Mouse (Mus musculus) embryonic facial prominence, embryonic 15.5 days (tissue): ENCODE results near the gene Ccdc9. TPM values are rescaled to one million over a fixed set of nuclear protein-coding genes. Genes with fewer than 3 reads are reported as not detected.
A peak's percentile ranks its signal among the peaks of the same experiment; 100 is the strongest.
"Not testable (repeated sequence)": the region's sequence is repeated elsewhere in the genome, so short reads cannot be mapped to it uniquely, and the experiment has no call there.

ENCODE experiments used
- ATAC-seq: fragments of 200-750 bp; cut with Nextera tagmentation; 2 replicates; pipeline ENCODE4 v1.8.0; 2017; ENCODE audit warnings: low read depth, moderate TSS enrichment; ENCODE audit not compliant: insufficient number of reproducible peaks, low FRiP score, low TSS enrichment
- H3K27ac ChIP-seq: fragments of 300-500 bp; sonication (generic); replicated peaks from 2 replicates; pipeline ENCODE4 v1.5.1; 2015; ENCODE audit warnings: mild to moderate bottlenecking, inconsistent platforms
- H3K27me3 ChIP-seq: fragments of 300-500 bp; sonication (generic); 2 replicates; pipeline ENCODE4 v1.6.1; 2015; ENCODE audit warnings: inconsistent platforms
- H3K36me3 ChIP-seq: fragments of 300-500 bp; sonication (generic); 2 replicates; pipeline ENCODE4 v1.6.1; 2015; ENCODE audit warnings: mild to moderate bottlenecking, inconsistent platforms
- H3K4me1 ChIP-seq: fragments of 300-500 bp; sonication (generic); 2 replicates; pipeline ENCODE4 v1.6.1; 2015; ENCODE audit warnings: inconsistent platforms
- H3K4me2 ChIP-seq: fragments of 300-500 bp; sonication (generic); replicated peaks from 2 replicates; pipeline ENCODE4 v1.6.1; 2015; ENCODE audit warnings: mild to moderate bottlenecking, inconsistent platforms
- H3K4me3 ChIP-seq: fragments of 300-500 bp; sonication (generic); replicated peaks from 2 replicates; pipeline ENCODE4 v1.5.1; 2015; ENCODE audit warnings: mild to moderate bottlenecking, inconsistent platforms
- H3K9ac ChIP-seq: fragments of 300-500 bp; sonication (generic); 2 replicates; pipeline ENCODE4 v1.6.1; 2015; ENCODE audit warnings: inconsistent platforms
- H3K9me3 ChIP-seq: fragments of 300-500 bp; sonication (generic); replicated peaks from 2 replicates; pipeline ENCODE4 v1.6.1; 2016; ENCODE audit warnings: inconsistent platforms
- WGBS: fragments of 180-500 bp; shearing (Covaris S2); methylation state at CpG from one replicate; pipeline ENCODE4 v1.1.7; 2015; 5-methylcytosine and 5-hydroxymethylcytosine counted together
- polyA plus RNA-seq: library from polyadenylated mRNA; unstranded; fragments of >200 nt; fragmentation: Nextera tagmentation; extraction: Ambion mirVana; gene quantifications from 2 replicates; pipeline ENCODE4 v1.2.1, GENCODE M21; 2015

Gene Ccdc9
- polyA plus RNA-seq, 1 experiment from 2014 or later, result 27.0 TPM

DNA sequence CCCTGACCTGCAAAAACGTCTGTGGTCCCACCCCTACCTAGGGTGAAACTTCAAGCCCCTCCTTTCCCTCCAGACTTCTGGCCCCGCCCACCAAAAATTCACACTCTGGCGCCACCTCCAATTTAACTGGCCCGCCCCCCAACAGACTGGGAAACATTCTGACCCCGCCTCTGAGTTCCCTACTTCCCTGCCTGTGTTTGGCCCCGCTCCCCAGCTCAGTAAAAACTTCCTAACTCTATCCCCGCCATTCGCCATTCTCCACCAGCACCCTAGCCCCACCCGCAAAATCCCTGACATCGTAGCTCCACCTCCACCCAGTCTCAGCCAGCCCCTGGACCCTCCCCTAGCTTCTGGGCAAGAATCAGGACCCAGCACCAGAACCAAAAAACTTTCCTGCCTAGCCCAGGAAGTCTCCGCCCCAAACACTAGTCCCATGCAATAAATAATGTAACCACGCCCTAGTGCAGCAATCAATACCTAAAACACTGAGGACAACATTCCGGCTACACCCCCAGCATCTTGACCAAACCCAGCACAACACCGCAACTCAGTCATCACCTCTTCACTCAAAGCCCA is 1.1 kb downstream of the Ccdc9 start:
- Histone ChIP-seq H3K4me3 (peak overlapping the region; percentile 61), H3K4me2 (peak overlapping the region; percentile 69), H3K9ac (no peak overlapping the region), H3K27ac (peak overlapping the region; percentile 99), H3K4me1 (peaks cover 16% of the 10 kb centered on the region), H3K27me3 (no peaks in the 10 kb centered on the region), H3K9me3 (no peaks in the 10 kb centered on the region), H3K36me3 (peaks cover 36% of the 10 kb centered on the region)
- ATAC-seq, result peak; percentile 58
- WGBS, result 2% methylated on average over 14 of the region's 14 CpGs

DNA sequence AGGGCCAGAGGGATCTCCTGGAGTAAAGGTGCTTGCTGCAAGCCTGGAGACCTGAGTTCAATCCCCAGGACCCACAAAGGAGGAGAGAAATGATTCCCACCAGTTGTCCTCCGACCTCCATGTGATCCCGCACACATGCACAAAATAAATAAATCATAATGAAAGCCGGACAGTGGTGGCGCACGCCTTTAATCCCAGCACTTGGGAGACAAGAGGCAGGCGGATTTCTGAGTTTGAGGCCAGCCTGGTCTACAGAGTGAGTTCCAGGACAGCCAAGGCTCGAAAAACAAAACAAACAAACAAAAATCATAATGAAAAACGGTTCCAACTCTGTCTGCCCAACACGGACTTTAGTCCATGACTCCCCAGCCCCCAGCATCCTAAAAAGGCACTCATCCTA is 1.7 kb downstream of the Ccdc9 start:
- H3K4me1 ChIP-seq, result peaks cover 16% of the 10 kb centered on the region
- H3K27me3 ChIP-seq, result no peaks in the 10 kb centered on the region
- ATAC-seq, result no peak

DNA sequence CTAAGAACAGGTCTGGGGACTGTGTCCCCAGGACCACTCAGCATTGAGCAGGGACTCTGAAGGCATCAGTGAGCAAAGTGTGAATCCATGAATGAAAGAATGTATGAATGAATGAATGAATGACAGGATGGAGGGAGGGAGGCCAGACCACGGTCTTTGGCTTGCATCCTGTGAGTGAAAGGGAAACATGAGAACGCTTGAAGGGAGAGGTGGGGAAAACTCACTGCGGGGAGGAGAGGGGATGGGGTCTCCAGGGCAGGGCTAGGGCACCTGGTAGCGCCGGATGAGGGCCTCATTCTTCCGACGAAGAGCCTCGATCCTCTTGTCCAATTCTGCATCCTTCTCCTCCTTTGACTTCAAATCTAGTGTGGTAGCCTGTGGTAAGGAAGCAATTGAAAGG is 2.6 kb downstream of the Ccdc9 start:
- Histone ChIP-seq H3K27ac (peak overlapping the region; percentile 48; the same call in 1 of the 2 replicates), H3K4me3 (no peak overlapping the region), H3K9me3 (no peaks in the 10 kb centered on the region), H3K27me3 (no peaks in the 10 kb centered on the region), H3K4me2 (no peak overlapping the region), H3K4me1 (peaks cover 16% of the 10 kb centered on the region), H3K9ac (no peak overlapping the region), H3K36me3 (peaks cover 45% of the 10 kb centered on the region)
- no peak for ATAC-seq
- 80% methylated on average over 8 of the region's 8 CpGs for WGBS

More for the DNA sequence above, 1.7 kb downstream of the Ccdc9 start:
- H3K27ac ChIP-seq, result peak overlapping the region; percentile 99
- peaks cover 42% of the 10 kb centered on the region for H3K36me3 ChIP-seq
- H3K4me2 ChIP-seq, result peak overlapping the region; percentile 69
- no peak overlapping the region for H3K9ac ChIP-seq
- no peaks in the 10 kb centered on the region for H3K9me3 ChIP-seq
- WGBS, result 60% methylated on average over 9 of the region's 9 CpGs
- H3K4me3 ChIP-seq, result peak overlapping the region; percentile 61

DNA sequence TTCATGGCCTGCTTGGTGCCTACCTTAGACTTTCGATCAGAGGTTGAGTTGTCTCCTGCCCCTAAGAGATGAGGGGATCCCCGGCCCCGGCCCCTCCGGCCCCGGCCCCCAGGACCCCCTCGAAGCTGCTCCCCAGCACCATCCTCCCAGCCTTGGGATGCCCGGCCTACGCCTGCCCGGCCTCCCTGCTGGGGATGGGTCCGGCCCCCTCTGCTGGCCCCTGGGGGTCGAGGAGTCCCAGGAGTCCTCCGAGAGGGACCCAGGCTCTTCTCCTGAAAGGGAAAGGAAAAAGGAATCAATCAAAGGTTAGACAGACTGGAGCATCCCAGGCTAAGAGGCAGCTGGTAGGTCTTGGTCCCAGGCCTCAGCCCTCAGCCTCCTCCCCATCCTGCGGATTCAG is 4.3 kb downstream of the Ccdc9 start:
- ATAC-seq, result no peak
- Histone ChIP-seq H3K4me3 (no peak overlapping the region), H3K36me3 (peaks cover 61% of the 10 kb centered on the region), H3K27me3 (no peaks in the 10 kb centered on the region), H3K9ac (no peak overlapping the region), H3K27ac (no peak overlapping the region), H3K4me1 (peaks cover 16% of the 10 kb centered on the region), H3K9me3 (no peaks in the 10 kb centered on the region), H3K4me2 (no peak overlapping the region)
- 92% methylated on average over 13 of the region's 13 CpGs for WGBS

DNA sequence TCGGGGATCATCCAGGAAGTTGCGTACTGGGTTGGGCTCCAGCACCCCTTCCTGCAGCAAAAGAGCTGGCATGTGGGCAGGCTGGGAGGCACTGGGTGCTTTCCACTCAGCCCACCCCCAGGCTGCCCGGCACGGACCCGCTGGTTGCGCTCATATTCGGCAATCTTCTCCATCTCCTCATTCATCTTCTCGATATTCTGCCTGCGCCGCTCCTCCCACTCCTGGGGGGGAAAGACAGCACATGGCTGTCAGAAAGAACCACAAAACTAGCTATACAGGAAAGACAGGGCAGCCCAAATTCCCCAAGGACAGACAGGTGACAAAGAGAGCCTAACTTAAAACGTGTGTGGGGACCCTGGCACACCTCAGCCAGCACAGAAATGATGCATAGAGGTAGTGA is 5.9 kb downstream of the Ccdc9 start:
- Histone ChIP-seq H3K36me3 (peaks cover 75% of the 10 kb centered on the region), H3K27me3 (no peaks in the 10 kb centered on the region), H3K4me3 (no peak overlapping the region), H3K9me3 (no peaks in the 10 kb centered on the region), H3K4me2 (no peak overlapping the region), H3K4me1 (peaks cover 16% of the 10 kb centered on the region), H3K9ac (no peak overlapping the region), H3K27ac (no peak overlapping the region)
- WGBS, result 76% methylated on average over 11 of the region's 11 CpGs
- ATAC-seq, result no peak

DNA sequence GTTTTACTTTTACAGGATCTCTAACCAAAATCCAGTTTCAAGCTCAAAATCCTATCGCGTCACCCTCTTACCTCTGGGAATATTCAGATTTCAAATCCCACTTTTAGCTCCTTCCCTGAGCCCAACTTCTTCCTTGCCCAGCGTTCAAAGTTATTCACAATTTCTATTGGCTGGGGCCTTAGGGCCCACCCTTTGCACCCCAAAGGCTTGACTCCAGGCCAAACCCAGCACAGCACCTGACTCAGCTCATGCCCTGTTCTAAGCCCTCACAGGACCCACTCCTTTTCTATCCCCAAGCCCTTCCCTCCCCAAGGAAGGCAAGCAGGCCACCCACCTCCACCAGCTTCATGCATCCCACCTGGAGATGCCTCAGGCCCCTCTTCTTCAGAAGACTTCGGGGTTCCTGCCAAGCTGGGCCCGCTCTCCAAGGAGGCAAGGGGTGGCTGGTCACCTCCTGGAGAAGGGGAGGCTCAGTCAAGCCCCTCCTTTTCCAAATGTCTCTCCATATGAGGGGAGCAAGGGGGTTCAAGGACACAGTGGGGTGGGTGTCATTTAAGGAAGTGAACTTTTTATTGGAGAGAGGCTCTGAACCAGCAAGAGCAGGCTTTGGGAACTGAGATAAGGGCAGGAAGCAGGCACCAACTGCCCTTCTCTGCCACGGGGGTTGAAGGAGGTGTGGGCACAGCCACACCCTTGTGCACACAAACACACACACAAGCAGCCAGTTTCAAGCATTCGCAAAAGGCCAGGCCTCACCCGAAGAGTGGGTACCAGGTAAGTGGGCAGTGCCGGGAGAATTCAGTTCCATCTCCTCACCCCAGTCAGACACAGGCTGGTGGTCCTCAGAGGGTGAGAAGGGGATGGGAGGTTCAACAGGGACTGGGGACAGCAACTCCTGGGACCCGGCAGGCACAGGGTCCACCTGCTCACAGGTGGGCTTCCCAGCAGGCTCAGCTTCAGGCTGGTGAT is 11.4 kb downstream of the Ccdc9 start:
- peaks cover 44% of the 10 kb centered on the region for H3K36me3 ChIP-seq
- H3K9me3 ChIP-seq, result no peaks in the 10 kb centered on the region
- 83% methylated on average over 10 of the region's 10 CpGs for WGBS
- no peak overlapping the region for H3K27ac ChIP-seq
- H3K4me2 ChIP-seq, result peak overlapping the region; percentile 89
- no peak overlapping the region for H3K4me3 ChIP-seq
- H3K4me1 ChIP-seq, result peaks cover 34% of the 10 kb centered on the region
- ATAC-seq, result no peak
- H3K27me3 ChIP-seq, result no peaks in the 10 kb centered on the region
- H3K9ac ChIP-seq, result no peak overlapping the region

DNA sequence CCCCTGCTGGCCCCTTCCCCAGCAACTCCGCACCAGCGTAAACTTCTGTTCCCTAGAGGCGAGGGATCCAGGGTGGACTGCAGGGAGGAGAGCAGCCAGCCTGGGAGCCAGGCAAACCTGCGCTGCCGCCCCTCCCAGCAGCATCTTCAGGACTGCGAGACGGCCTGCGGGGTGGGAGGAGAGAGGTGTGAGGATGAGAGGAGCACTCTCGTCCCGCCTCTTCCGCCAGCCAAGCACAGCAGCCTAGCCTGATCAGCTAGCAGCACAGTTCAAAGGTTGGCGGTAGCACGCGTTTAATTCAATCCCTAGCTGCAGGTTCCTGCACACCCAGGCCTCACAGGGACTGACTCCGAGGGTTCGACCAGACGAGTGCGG is 12.8 kb downstream of the Ccdc9 start:
- Histone ChIP-seq H3K9ac (peak overlapping the region; percentile 40), H3K4me2 (peak overlapping the region; percentile 89), H3K9me3 (no peaks in the 10 kb centered on the region), H3K4me1 (peaks cover 34% of the 10 kb centered on the region), H3K27me3 (no peaks in the 10 kb centered on the region), H3K4me3 (peak overlapping the region; percentile 72), H3K36me3 (peaks cover 37% of the 10 kb centered on the region), H3K27ac (peak overlapping the region; percentile 98)
- WGBS, result 2% methylated on average over 18 of the region's 18 CpGs
- ATAC-seq, result peak; percentile 71

DNA sequence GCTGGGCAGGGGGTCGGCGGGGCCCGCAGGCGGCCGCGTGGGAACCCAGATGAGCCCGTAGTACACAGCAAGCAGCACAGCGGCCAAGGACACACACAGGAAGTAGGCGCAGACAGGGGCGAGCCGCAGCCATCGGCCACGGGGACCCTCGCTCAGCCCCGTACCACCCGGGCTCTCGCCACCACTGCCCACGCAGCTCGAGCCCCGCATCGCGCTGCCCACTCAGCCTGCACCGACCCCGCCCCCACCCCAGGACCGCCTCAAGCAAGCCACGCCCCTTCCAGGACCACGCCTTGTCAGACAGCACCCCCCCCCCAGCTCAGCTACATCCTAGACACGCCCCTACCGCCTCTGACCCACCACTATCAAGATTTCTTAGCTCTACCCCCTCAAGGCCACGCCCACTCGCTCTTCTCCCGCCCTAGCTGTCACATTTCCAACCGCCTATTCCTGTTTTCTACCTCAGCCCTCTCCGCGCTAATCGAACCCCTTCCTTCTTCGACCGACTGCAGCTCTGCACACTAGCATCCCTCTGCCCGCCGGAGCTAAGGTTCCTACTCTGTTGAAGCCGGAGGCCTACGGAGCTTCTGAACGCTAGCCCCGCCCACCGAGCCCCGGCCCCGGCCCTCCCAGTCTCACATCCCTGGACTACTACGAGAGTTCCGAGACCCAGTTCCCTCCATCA is 13.4 kb downstream of the Ccdc9 start, which contains the start of gene Inafm1:
Gene Inafm1 (minus strand): TSS at position 537 of the 685 bp plus-strand sequence.
- Histone ChIP-seq H3K9ac (peak within 1 kb of the TSS; percentile 70), H3K36me3 (peaks cover 32% of the 10 kb centered on the region), H3K4me3 (peak within 1 kb of the TSS; percentile 72), H3K27me3 (no peaks in the 10 kb centered on the region), H3K9me3 (no peaks in the 10 kb centered on the region), H3K4me2 (peak within 1 kb of the TSS; percentile 89), H3K27ac (peak within 1 kb of the TSS; percentile 98), H3K4me1 (peaks cover 34% of the 10 kb centered on the region)
- WGBS, result 1% methylated on average over 34 of the region's 49 CpGs
- peak; percentile 88 for ATAC-seq

DNA sequence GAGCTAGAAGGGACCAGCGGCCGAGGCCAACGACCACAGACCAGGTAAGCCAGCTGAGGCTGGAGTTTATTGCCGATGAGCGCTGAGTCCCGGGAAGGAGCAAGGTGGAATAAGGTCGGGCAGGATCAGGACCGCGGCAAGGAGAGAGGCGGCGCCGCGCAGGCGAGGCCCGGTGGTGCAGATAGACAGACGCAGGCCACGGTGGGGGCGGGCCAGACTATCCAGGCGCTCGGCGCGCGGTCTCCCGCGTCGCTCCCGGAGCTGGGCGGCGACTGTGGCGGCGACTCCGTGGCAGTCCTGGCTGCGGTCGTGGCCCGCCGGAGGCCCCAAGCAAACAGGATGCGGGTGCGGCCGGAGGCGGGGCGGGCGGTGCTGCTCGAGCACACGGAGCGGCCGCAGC is 13.9 kb downstream of the Ccdc9 start:
- H3K9me3 ChIP-seq, result no peaks in the 10 kb centered on the region
- ATAC-seq, result peak; percentile 81
- peak overlapping the region; percentile 89 for H3K4me2 ChIP-seq
- peaks cover 26% of the 10 kb centered on the region for H3K36me3 ChIP-seq
- H3K27me3 ChIP-seq, result no peaks in the 10 kb centered on the region
- H3K4me1 ChIP-seq, result peaks cover 34% of the 10 kb centered on the region
- under 1% methylated on average over 46 of the region's 46 CpGs for WGBS
- H3K9ac ChIP-seq, result peak overlapping the region; percentile 70
- H3K4me3 ChIP-seq, result peak overlapping the region; percentile 72
- peak overlapping the region; percentile 98 for H3K27ac ChIP-seq

DNA sequence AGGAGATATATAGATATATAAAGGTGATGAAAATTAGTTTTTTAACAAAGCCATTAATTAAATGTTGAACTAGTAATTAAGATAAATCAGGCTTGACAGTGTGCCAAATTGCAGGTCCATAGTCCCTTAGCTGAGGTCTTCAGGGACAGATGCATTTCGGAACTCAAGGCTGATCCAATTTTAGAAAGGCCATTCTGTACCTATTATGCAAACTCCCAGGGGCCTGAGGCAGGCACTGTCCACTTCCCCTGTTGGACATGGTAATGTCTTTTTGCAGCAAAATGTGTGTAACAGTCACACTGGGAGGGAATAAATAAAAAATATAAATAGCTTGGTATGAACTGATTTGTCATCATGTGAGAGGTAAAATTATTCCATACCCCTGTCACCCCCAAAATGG is 15.5 kb downstream of the Ccdc9 start:
- H3K9ac ChIP-seq, result no peak overlapping the region
- H3K36me3 ChIP-seq, result peaks cover 12% of the 10 kb centered on the region
- ATAC-seq, result no peak
- peaks cover 34% of the 10 kb centered on the region for H3K4me1 ChIP-seq
- H3K4me2 ChIP-seq, result 0 out of 2 replicates have a peak overlapping the region, but pooled peaks have one; percentile 89
- no peaks in the 10 kb centered on the region for H3K27me3 ChIP-seq
- 64% methylated on average over 1 of the region's 1 CpGs for WGBS
- H3K27ac ChIP-seq, result no peak overlapping the region
- no peak overlapping the region for H3K4me3 ChIP-seq
- H3K9me3 ChIP-seq, result no peaks in the 10 kb centered on the region

DNA sequence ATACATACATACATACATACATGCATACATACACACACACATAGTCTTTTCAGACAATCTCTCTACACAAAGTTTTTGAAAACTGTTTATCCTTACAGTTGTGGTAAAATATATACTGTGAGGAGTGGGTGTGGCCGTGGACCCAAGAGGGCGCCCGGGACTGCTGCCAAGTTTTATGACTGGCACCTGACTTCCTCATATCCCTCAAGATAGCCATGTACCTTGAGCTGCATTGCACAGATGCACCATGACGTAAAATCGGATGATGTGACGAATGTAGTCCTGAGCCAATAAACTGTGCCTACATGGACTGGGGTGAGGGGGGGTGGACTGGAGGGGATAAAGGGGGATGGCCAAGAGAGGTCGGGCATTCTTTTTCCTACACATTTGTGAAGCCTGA is 20.0 kb downstream of the Ccdc9 start:
- H3K9me3 ChIP-seq, H3K4me3 ChIP-seq, H3K9ac ChIP-seq, ATAC-seq, H3K27ac ChIP-seq, H3K4me1 ChIP-seq, H3K4me2 ChIP-seq, H3K27me3 ChIP-seq, H3K36me3 ChIP-seq: not testable (repeated sequence)
- 79% methylated on average over 7 of the region's 7 CpGs for WGBS
